Mouse (Mus musculus) stomach, adult 2 months (tissue): ENCODE data around the gene Gm20823. TPM values are rescaled to one million over a fixed set of nuclear protein-coding genes. Genes with fewer than 3 reads are reported as not detected.

Experiments
- polyA plus RNA-seq: library from polyadenylated mRNA; depleted of rRNA; stranded (reverse); fragments of >200 nt; gene quantifications from 2 replicates; pipeline ENCODE4 v1.2.3, GENCODE M21; 2012; rRNA removed

Gm20823 gene
- polyA plus RNA-seq: not detected in 2 replicates

DNA sequence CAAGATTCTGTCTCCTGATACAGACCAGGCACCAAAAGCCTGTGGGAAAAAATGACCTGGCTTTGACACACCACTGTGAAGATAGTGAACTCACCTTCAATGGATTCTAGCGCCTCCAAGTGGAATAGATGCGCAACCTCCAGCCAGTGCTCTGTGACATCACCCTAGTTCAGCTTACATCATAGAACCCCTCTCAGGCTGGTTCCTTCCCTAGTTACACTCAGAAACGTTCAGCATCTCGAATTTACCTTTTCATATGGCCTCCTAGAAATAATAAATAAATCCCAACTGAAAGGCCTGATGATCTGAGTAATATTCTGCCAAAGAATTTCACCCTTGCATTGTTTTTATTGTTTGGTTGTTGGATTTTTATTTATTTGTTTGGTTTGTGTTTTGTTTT is at the start of gene Gm20823:
Gene Gm20823 (minus strand): TSS at position 101 of the 400 bp plus-strand sequence.

